Mouse (Mus musculus) intestine, embryonic 15.5 days (tissue): Measurements from ENCODE around the gene Atp10a. TPM values are rescaled to one million over a fixed set of nuclear protein-coding genes. Genes with fewer than 3 reads are reported as not detected.

ENCODE experiments used
- ATAC-seq: fragments of 200-750 bp; cut with Nextera tagmentation; 2 replicates; pipeline ENCODE4 v1.8.0; 2017; ENCODE audit warnings: moderate TSS enrichment, moderate library complexity
- H3K27ac ChIP-seq: fragments of 300-500 bp; sonication (generic); 2 replicates; pipeline ENCODE4 v1.5.1; 2015; ENCODE audit warnings: mild to moderate bottlenecking, inconsistent platforms
- H3K27me3 ChIP-seq: fragments of 300-500 bp; sonication (generic); replicated peaks from 2 replicates; pipeline ENCODE4 v1.6.1; 2015; ENCODE audit warnings: inconsistent platforms
- H3K36me3 ChIP-seq: fragments of 300-500 bp; sonication (generic); 2 replicates; pipeline ENCODE4 v1.6.1; 2015; ENCODE audit warnings: inconsistent platforms
- H3K4me1 ChIP-seq: fragments of 300-500 bp; sonication (generic); replicated peaks from 2 replicates; pipeline ENCODE4 v1.6.1; 2015; ENCODE audit warnings: inconsistent platforms
- H3K4me2 ChIP-seq: fragments of 300-500 bp; sonication (generic); replicated peaks from 2 replicates; pipeline ENCODE4 v1.6.1; 2015; ENCODE audit warnings: mild to moderate bottlenecking, inconsistent platforms
- H3K4me3 ChIP-seq: fragments of 300-500 bp; sonication (generic); replicated peaks from 2 replicates; pipeline ENCODE4 v1.5.1; 2015; ENCODE audit warnings: inconsistent platforms
- H3K9ac ChIP-seq: fragments of 300-500 bp; sonication (generic); 2 replicates; pipeline ENCODE4 v1.6.1; 2015; ENCODE audit warnings: inconsistent platforms
- H3K9me3 ChIP-seq: fragments of 300-500 bp; sonication (generic); 2 replicates; pipeline ENCODE4 v1.6.1; 2016; ENCODE audit warnings: inconsistent platforms
- WGBS: fragments of 180-500 bp; shearing (Covaris S2); methylation state at CpG from one replicate; pipeline ENCODE4 v1.1.7; 2015; 5-methylcytosine and 5-hydroxymethylcytosine counted together
- polyA plus RNA-seq: library from polyadenylated mRNA; unstranded; fragments of >200 nt; fragmentation: Nextera tagmentation; extraction: Ambion mirVana; gene quantifications from 2 replicates; pipeline ENCODE4 v1.2.1, GENCODE M21; 2015

The Atp10a gene
- polyA plus RNA-seq, 1 experiment from 2014 or later, result 2.9 TPM

- Histone ChIP-seq H3K4me3 (no peak overlapping the region), H3K4me1 (peaks cover 14% of the 10 kb centered on the region; the same call in 1 of the 2 replicates), H3K27ac (no peak overlapping the region), H3K4me2 (no peak overlapping the region), H3K27me3 (no peaks in the 10 kb centered on the region), H3K9me3 (no peaks in the 10 kb centered on the region), H3K9ac (no peak overlapping the region), H3K36me3 (no peaks in the 10 kb centered on the region)
- 13% methylated on average over 2 of the region's 2 CpGs for WGBS
- peak; percentile 69 for ATAC-seq
These were observed 184.4 kb downstream of the Atp10a start for GRCm38 (mm10) chr7:58840367-58840766.

DNA sequence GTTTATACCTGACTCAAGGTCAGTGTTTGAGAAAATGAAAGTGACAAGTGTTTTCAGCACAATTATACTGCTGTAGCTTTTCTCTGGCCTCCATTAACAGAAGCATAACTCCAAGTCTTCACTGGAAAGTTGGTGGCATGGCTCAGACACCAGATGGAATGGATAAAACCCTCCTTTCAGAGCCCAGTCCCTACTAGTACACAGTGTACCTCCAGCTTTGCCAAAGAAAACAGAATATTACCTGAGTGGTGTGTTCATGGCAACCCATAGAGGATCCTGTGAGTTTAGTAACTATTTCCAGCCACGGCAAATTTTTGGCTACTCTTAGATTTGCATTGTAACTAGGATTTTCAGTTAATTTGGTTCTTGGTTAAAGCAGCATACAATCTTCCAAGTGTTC, 185.1 kb downstream of the Atp10a start:
- WGBS, result 91% methylated on average over 1 of the region's 1 CpGs
- no peaks in the 10 kb centered on the region for H3K9me3 ChIP-seq
- ATAC-seq, result no peak
- H3K4me1 ChIP-seq, result peaks cover 14% of the 10 kb centered on the region; the same call in 1 of the 2 replicates
- no peaks in the 10 kb centered on the region for H3K36me3 ChIP-seq
- no peaks in the 10 kb centered on the region for H3K27me3 ChIP-seq
- H3K9ac ChIP-seq, result no peak overlapping the region
- no peak overlapping the region for H3K4me3 ChIP-seq
- H3K27ac ChIP-seq, result no peak overlapping the region
- no peak overlapping the region for H3K4me2 ChIP-seq

DNA sequence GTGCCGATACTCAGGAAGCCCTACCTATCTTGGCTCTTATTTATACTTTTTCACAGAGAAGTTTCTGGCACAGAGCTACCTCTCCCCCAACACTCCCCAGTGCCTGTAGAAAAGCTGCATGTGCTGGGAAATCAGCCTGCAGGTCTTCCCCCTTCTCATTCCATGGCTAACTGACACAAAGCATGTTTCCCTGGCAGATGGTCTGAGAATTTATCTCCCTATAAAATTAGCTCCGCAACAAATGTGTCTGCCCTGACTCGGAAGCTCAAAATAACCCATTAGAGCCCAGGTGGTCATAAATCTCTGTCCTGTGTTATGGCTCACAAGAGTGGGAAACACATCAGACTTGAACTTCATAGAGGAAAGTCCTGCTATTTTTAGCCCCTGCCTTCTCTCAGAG, 186.9 kb downstream of the Atp10a start:
- no peak overlapping the region for H3K4me3 ChIP-seq
- H3K9ac ChIP-seq, result no peak overlapping the region
- no peaks in the 10 kb centered on the region for H3K36me3 ChIP-seq
- H3K27ac ChIP-seq, result peak overlapping the region; percentile 45
- H3K27me3 ChIP-seq, result no peaks in the 10 kb centered on the region
- WGBS, result 22% methylated on average over 3 of the region's 3 CpGs
- peak; percentile 57 for ATAC-seq
- H3K4me2 ChIP-seq, result no peak overlapping the region; the same call in 1 of the 2 replicates
- peaks cover 14% of the 10 kb centered on the region; the same call in 1 of the 2 replicates for H3K4me1 ChIP-seq
- H3K9me3 ChIP-seq, result no peaks in the 10 kb centered on the region

GRCm38 (mm10) chr7:58843767-58844445, 187.9 kb downstream of the Atp10a start:
- Histone ChIP-seq H3K4me1 (peaks cover 14% of the 10 kb centered on the region; the same call in 1 of the 2 replicates), H3K36me3 (no peaks in the 10 kb centered on the region), H3K9me3 (no peaks in the 10 kb centered on the region), H3K4me3 (no peak overlapping the region), H3K27me3 (no peaks in the 10 kb centered on the region), H3K27ac (peak overlapping the region; percentile 64), H3K4me2 (peak overlapping the region; percentile 39), H3K9ac (no peak overlapping the region)
- ATAC-seq, result peak; percentile 91
- 1% methylated on average over 9 of the region's 9 CpGs for WGBS

GRCm38 (mm10) chr7:58844449-58844848, 188.5 kb downstream of the Atp10a start:
- H3K9me3 ChIP-seq, result no peaks in the 10 kb centered on the region
- peak; percentile 40; the same call in 1 of the 2 replicates for ATAC-seq
- peak overlapping the region; percentile 39; the same call in 1 of the 2 replicates for H3K4me2 ChIP-seq
- H3K4me1 ChIP-seq, result peaks cover 14% of the 10 kb centered on the region; the same call in 1 of the 2 replicates
- no peaks in the 10 kb centered on the region for H3K36me3 ChIP-seq
- H3K27ac ChIP-seq, result peak overlapping the region; percentile 64
- no peak overlapping the region for H3K9ac ChIP-seq
- no peak overlapping the region for H3K4me3 ChIP-seq
- no peaks in the 10 kb centered on the region for H3K27me3 ChIP-seq
- 23% methylated on average over 4 of the region's 4 CpGs for WGBS

DNA sequence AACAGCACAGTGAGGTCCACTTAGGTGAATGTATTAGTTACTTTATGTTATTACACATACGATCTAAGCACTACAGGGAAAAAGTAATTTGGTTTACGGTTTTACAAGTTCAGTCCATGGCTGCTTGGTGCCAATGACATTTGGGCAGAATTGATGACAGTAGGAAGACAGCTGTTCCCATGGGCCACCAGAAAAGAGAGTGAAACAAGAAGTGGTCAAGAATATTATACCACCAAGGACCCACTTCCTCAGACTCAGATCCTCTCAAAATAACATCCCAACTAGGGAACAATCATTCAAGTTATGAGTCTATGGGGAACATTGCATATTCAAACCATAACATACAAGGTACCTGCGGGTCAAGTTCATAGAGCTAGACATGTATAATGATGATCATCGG, 203.0 kb downstream of the Atp10a start:
- Histone ChIP-seq H3K9me3 (no peaks in the 10 kb centered on the region), H3K27ac (no peak overlapping the region), H3K9ac (no peak overlapping the region), H3K4me3 (no peak overlapping the region), H3K4me2 (no peak overlapping the region), H3K4me1 (no peaks in the 10 kb centered on the region), H3K27me3 (no peaks in the 10 kb centered on the region), H3K36me3 (no peaks in the 10 kb centered on the region)
- ATAC-seq, result no peak
- WGBS, result 90% methylated on average over 4 of the region's 4 CpGs

DNA sequence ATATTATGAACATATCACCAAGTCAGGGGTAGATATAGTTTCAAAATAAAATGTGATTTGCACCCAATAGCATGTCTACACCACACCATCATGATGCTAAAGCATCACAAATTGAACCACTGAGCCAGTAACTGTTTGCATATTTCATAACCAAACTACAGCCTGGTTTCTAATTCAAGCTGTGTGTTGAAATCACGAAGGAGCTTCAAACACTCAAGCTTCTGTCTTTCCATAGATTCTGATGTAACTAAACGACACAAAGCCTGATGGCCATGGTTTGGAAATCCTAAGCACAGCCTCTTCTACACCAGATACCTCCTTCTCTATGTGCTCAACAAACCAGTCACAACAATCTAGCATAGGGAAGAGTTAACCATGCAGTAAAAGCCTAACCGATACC, 207.2 kb downstream of the Atp10a start:
- Histone ChIP-seq H3K27ac (no peak overlapping the region), H3K36me3 (no peaks in the 10 kb centered on the region), H3K27me3 (no peaks in the 10 kb centered on the region), H3K4me1 (no peaks in the 10 kb centered on the region), H3K4me2 (no peak overlapping the region), H3K9ac (no peak overlapping the region), H3K9me3 (no peaks in the 10 kb centered on the region), H3K4me3 (no peak overlapping the region)
- 81% methylated on average over 3 of the region's 3 CpGs for WGBS
- no peak for ATAC-seq

DNA sequence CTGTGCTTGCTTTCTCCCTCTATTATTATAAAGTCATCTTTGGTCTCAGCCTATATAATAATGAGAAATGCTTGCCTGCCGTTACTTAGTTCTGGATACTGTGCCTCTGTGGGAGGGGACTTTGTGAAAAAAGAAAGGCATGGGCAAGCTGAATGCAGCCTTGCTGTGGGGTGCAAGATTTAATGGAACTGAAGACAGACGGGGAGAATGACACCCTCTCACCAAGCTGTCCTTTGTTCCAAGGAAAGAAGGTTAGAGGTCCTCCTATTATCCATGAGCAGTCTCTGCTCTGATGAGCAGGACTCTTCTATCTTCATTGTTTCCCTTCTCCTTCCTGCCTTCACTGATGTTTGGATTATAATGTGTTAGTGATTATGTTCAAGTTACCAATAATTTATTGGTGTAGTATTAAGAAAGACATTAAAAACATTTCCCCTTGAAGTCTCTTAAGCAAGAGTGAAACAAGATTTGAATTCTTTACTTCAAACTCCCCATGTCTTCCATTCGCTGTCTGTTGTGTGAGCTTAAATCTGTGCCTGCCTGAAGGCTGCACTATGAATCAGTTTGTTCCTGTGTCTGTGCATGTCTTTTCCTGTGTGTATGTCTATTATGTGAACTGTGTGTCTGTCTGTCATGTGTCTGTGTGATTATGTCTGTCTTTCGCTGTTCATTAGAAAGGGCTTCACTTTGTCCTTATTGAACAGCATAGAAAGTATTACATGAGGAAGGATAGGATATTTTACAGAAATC, 211.1 kb downstream of the Atp10a start:
- 65% methylated on average over 4 of the region's 4 CpGs for WGBS
- no peak overlapping the region for H3K4me2 ChIP-seq
- no peaks in the 10 kb centered on the region for H3K9me3 ChIP-seq
- no peak for ATAC-seq
- no peak overlapping the region for H3K4me3 ChIP-seq
- H3K27ac ChIP-seq, result no peak overlapping the region
- no peaks in the 10 kb centered on the region for H3K27me3 ChIP-seq
- no peaks in the 10 kb centered on the region for H3K36me3 ChIP-seq
- H3K9ac ChIP-seq, result no peak overlapping the region
- H3K4me1 ChIP-seq, result no peaks in the 10 kb centered on the region

GRCm38 (mm10) chr7:58870661-58871060, 214.7 kb downstream of the Atp10a start:
- H3K36me3 ChIP-seq, result no peaks in the 10 kb centered on the region
- WGBS, result 71% methylated on average over 1 of the region's 1 CpGs
- no peak overlapping the region for H3K9ac ChIP-seq
- H3K27me3 ChIP-seq, result no peaks in the 10 kb centered on the region
- no peak overlapping the region for H3K4me3 ChIP-seq
- H3K27ac ChIP-seq, result no peak overlapping the region
- H3K4me2 ChIP-seq, result no peak overlapping the region
- no peaks in the 10 kb centered on the region for H3K4me1 ChIP-seq
- ATAC-seq, result no peak
- no peaks in the 10 kb centered on the region for H3K9me3 ChIP-seq

DNA sequence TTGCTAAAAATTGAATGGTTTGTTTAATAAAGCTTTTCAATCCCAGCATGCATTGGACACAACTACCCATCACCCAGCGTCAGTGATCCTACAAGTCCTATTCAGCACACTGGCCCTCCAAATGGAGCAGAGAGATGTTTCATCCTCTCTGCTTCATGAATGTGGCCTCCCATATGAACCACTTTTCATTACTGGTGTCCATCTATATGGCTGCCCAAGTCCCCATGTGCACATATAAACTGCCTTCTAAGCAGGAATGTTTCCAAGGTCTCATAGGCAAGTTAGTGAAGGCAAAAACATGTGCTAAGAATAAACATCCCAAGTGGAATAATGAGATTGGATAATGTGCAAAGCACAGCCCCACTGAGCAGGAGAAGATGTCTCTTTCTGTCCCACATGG, 217.7 kb downstream of the Atp10a start:
- no peak for ATAC-seq
- Histone ChIP-seq H3K9me3 (no peaks in the 10 kb centered on the region), H3K9ac (no peak overlapping the region), H3K27me3 (no peaks in the 10 kb centered on the region), H3K4me2 (no peak overlapping the region), H3K4me3 (no peak overlapping the region), H3K4me1 (no peaks in the 10 kb centered on the region), H3K27ac (no peak overlapping the region), H3K36me3 (no peaks in the 10 kb centered on the region)
- 94% methylated on average over 1 of the region's 1 CpGs for WGBS
